Comparison of ENCODE assay signal across 27 mouse cellular contexts in genomic region chr11:40744348-40744747, GRCm38 (mm10).
"Had no signal": no experiment of that assay in that cellular context is flagged by ENCODE, and none has a peak within 500 bp of the region (broad histone marks: within the 10 kb centered on the region; RNA-seq: fewer than 3 reads in every experiment).

No protein-coding gene starts in this region.

- H3K4me1 ChIP-seq: heart, embryonic 10.5 days; heart, embryonic 12.5 days; hindbrain, embryonic 10.5 days; intestine, embryonic 15.5 days; limb, embryonic 10.5 days; limb, embryonic 12.5 days; liver, embryonic 13.5 days; liver, embryonic 15.5 days had no signal

- H3K9me3 ChIP-seq: heart, embryonic 10.5 days; heart, embryonic 12.5 days; hindbrain, embryonic 10.5 days; intestine, embryonic 15.5 days; limb, embryonic 10.5 days; limb, embryonic 12.5 days; liver, embryonic 13.5 days; liver, embryonic 15.5 days had no signal

- DNase-seq: gastrocnemius, adult 2 months; gastrocnemius, postnatal 10 days; gastrocnemius, postnatal 25 days; heart, adult 11 months; heart, adult 2 months; heart, postnatal 10 days; heart, postnatal 4 days; kidney, adult 18-20 months; kidney, adult 8-10 months; kidney, postnatal 10 days; kidney, postnatal 25 days; kidney, postnatal 4 days; liver; liver, embryonic 13.5 days had no signal

- H3K27me3 ChIP-seq: heart, embryonic 12.5 days; intestine, embryonic 15.5 days; limb, embryonic 12.5 days; liver, embryonic 13.5 days; liver, embryonic 15.5 days had no signal

- H3K4me2 ChIP-seq: heart, embryonic 12.5 days; hindbrain, embryonic 14.5 days; intestine, embryonic 15.5 days; limb, embryonic 12.5 days; liver, embryonic 11.5 days; liver, embryonic 13.5 days; liver, embryonic 15.5 days had no signal

- H3K4me3 ChIP-seq: gastrocnemius, adult 2 months; heart, adult 2 months; heart, embryonic 10.5 days; heart, embryonic 12.5 days; hindbrain, embryonic 10.5 days; intestine, embryonic 15.5 days; layer of hippocampus, adult 2 months; left cerebral cortex, adult 2 months; limb, embryonic 10.5 days; limb, embryonic 12.5 days; liver, embryonic 13.5 days; liver, embryonic 15.5 days had no signal

- H3K27ac ChIP-seq: gastrocnemius, adult 2 months; heart, adult 2 months; heart, embryonic 10.5 days; hindbrain, embryonic 10.5 days; hindbrain, embryonic 14.5 days; intestine, embryonic 15.5 days; layer of hippocampus, adult 2 months; left cerebral cortex, adult 2 months; limb, embryonic 10.5 days; limb, embryonic 12.5 days; liver, embryonic 13.5 days; liver, embryonic 15.5 days had no signal

- H3K9ac ChIP-seq: heart, embryonic 12.5 days; hindbrain, embryonic 14.5 days; intestine, embryonic 15.5 days; limb, embryonic 12.5 days; liver, embryonic 13.5 days; liver, embryonic 15.5 days had no signal

- H3K36me3 ChIP-seq: intestine, embryonic 15.5 days had no signal

- ATAC-seq: hindbrain, embryonic 16.5 days; intestine, embryonic 15.5 days; intestine, postnatal 0 days had no signal
